Mouse (Mus musculus) liver, embryonic 16.5 days (tissue): ENCODE measurements around the gene Tra2b. TPM values are rescaled to one million over a fixed set of nuclear protein-coding genes. Genes with fewer than 3 reads are reported as not detected.
"Not testable (repeated sequence)": the region's sequence is repeated elsewhere in the genome, so short reads cannot be mapped to it uniquely, and the experiment has no call there.

Experiments
- ATAC-seq: fragments of 200-750 bp; cut with Nextera tagmentation; 2 replicates; pipeline ENCODE4 v1.8.0; 2017; ENCODE audit warnings: low read depth, mild to moderate bottlenecking, moderate number of reproducible peaks, moderate library complexity
- H3K27ac ChIP-seq: fragments of 300-500 bp; sonication (generic); 2 replicates; pipeline ENCODE4 v1.5.1; 2014; ENCODE audit warnings: mild to moderate bottlenecking, low read length
- H3K27me3 ChIP-seq: fragments of 300-500 bp; sonication (generic); 2 replicates; pipeline ENCODE4 v1.6.1; 2014; ENCODE audit warnings: low read depth, low read length, mixed read lengths; ENCODE audit not compliant: control insufficient read depth, insufficient read depth
- H3K36me3 ChIP-seq: fragments of 300-500 bp; sonication (generic); 2 replicates; pipeline ENCODE4 v1.6.1; 2014; ENCODE audit warnings: mild to moderate bottlenecking; ENCODE audit not compliant: control insufficient read depth, insufficient read depth
- H3K4me1 ChIP-seq: fragments of 300-500 bp; sonication (generic); 2 replicates; pipeline ENCODE4 v1.6.1; 2014; ENCODE audit warnings: low read depth, low read length, mixed read lengths; ENCODE audit not compliant: control insufficient read depth
- H3K4me2 ChIP-seq: fragments of 300-500 bp; sonication (generic); 2 replicates; pipeline ENCODE4 v1.6.1; 2014; ENCODE audit warnings: low read depth, low read length, mixed read lengths
- H3K4me3 ChIP-seq: fragments of 300-500 bp; sonication (generic); 2 replicates; pipeline ENCODE4 v1.5.1; 2014; ENCODE audit warnings: low read depth, mild to moderate bottlenecking, low read length
- H3K9ac ChIP-seq: fragments of 300-500 bp; sonication (generic); 2 replicates; pipeline ENCODE4 v1.6.1; 2014; ENCODE audit warnings: low read depth, low read length
- H3K9me3 ChIP-seq: fragments of 300-500 bp; sonication (generic); replicated peaks from 2 replicates; pipeline ENCODE4 v1.6.1; 2016; ENCODE audit warnings: low read length; ENCODE audit not compliant: control insufficient read depth
- WGBS: fragments of 180-500 bp; shearing (Covaris S2); extraction: QIAGEN DNeasy Blood & Tissue Kit; methylation state at CpG from one replicate; pipeline ENCODE4 v1.1.7; 2014; ENCODE audit not compliant: insufficient replicate concordance; 5-methylcytosine and 5-hydroxymethylcytosine counted together
- polyA plus RNA-seq: library from polyadenylated mRNA; unstranded; fragments of >200 nt; fragmentation: Nextera tagmentation; extraction: Ambion mirVana; gene quantifications from 2 replicates; pipeline ENCODE4 v1.2.1, GENCODE M21; 2015

Gene Tra2b
- polyA plus RNA-seq, 1 experiment from 2014 or later = 126 TPM

DNA sequence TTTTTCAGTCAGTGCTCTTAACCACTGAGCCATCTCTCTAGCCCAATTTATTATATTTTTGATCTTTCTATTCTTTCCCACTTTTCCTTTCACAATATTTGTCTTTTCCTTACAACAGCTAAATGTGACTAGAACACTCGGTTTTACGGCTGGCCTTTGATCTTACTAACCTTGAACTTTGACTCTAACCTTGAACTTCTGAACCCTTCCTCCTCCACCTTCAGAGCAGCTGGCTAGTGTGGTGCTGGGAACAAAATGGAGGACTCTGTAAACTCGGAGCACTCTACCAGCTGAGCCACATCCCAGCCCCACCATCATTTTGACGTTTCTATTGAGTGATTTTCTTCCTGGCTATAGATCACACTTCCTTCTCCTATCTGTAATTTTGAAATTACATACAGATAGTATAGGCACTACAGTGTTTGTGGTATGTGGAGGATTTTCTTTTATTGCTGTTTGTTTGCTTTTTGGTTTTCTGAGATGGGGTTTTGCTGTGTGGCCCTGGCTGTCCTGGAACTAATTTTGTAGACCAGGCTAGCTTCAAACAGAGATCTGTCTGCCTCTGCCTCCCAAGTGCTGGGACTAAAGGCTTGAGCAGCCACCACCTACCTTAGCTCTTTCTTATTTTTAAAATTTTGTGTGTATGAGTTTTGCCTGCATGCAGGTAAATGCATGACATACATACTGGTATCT, 26.7 kb downstream of the Tra2b start:
- Histone ChIP-seq H3K9me3 (no peaks in the 10 kb centered on the region), H3K4me2 (no peak overlapping the region), H3K27ac (no peak overlapping the region), H3K9ac (no peak overlapping the region), H3K4me3 (no peak overlapping the region), H3K27me3 (no peaks in the 10 kb centered on the region), H3K4me1 (no peaks in the 10 kb centered on the region), H3K36me3 (peaks cover 34% of the 10 kb centered on the region)
- no peak for ATAC-seq
- WGBS = 54% methylated on average over 4 of the region's 4 CpGs

DNA sequence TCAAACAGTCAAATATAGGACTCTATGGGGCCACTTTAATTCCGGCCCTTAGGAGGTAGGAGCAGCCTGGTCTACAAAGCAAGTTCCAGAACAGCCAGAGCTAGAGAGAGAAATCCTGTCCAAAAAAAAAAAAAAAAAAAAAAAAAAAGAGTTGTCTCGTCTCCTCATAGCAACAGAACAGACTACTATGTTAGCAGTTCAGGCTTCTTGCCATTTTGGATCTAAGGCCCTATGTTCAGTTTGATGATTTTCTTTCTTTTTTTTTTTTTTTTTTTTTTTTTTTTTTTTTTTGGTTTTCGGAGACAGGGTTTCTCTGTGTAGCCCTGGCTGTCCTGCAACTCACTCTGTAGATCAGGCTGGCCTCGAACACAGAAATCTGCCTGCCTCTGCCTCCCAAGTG, 27.4 kb downstream of the Tra2b start:
- not testable (repeated sequence) for H3K4me1 ChIP-seq, H3K9ac ChIP-seq, H3K27ac ChIP-seq, H3K27me3 ChIP-seq, H3K4me3 ChIP-seq, H3K4me2 ChIP-seq, ATAC-seq, H3K9me3 ChIP-seq
- 74% methylated on average over 4 of the region's 4 CpGs for WGBS
- H3K36me3 ChIP-seq = peaks cover 28% of the 10 kb centered on the region

- no peak for ATAC-seq
- 86% methylated on average over 16 of the region's 16 CpGs for WGBS
- H3K27me3 ChIP-seq = no peaks in the 10 kb centered on the region
Measured at GRCm38 (mm10) chr16:22236814-22237213, 29.0 kb downstream of the Tra2b start.

GRCm38 (mm10) chr16:22234535-22234934, 31.3 kb downstream of the Tra2b start:
- Histone ChIP-seq H3K9me3 (no peaks in the 10 kb centered on the region), H3K4me2 (no peak overlapping the region), H3K4me1 (no peaks in the 10 kb centered on the region), H3K27ac (no peak overlapping the region), H3K27me3 (no peaks in the 10 kb centered on the region), H3K36me3 (no peaks in the 10 kb centered on the region), H3K4me3 (no peak overlapping the region), H3K9ac (no peak overlapping the region)
- 60% methylated on average over 6 of the region's 6 CpGs for WGBS
- no peak for ATAC-seq

More at GRCm38 (mm10) chr16:22236814-22237213, 29.0 kb downstream of the Tra2b start:
- H3K9ac ChIP-seq = no peak overlapping the region
- no peak overlapping the region for H3K4me3 ChIP-seq
- H3K4me1 ChIP-seq = no peaks in the 10 kb centered on the region
- H3K4me2 ChIP-seq = no peak overlapping the region
- no peak overlapping the region for H3K27ac ChIP-seq
- H3K36me3 ChIP-seq = peaks cover 14% of the 10 kb centered on the region
- no peaks in the 10 kb centered on the region for H3K9me3 ChIP-seq

GRCm38 (mm10) chr16:22230276-22230675, 35.5 kb downstream of the Tra2b start:
- H3K9me3 ChIP-seq, H3K9ac ChIP-seq, H3K4me2 ChIP-seq, H3K4me1 ChIP-seq, H3K36me3 ChIP-seq, H3K4me3 ChIP-seq, H3K27me3 ChIP-seq, ATAC-seq, H3K27ac ChIP-seq: not testable (repeated sequence)
- 81% methylated on average over 16 of the region's 16 CpGs for WGBS

DNA sequence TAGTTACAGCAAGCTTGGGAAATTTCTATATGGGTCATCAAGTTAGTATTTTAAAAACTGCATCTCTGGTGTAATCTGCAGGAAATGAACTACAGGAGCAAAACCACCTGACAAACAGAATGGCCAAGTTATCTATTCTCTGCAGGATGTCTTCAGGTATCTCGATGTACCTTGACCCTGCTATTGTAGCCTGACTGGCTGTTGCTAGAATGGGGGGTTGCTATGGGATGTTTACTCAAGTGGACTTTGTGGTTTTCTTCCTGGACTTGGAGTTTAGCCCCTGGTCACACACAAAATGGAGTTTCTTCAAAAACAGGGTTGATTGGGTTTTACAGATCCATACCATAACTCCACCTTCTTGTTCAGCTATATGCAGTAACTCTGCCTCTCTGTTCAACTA, 62.3 kb downstream of the Tra2b start:
- H3K4me3 ChIP-seq = no peak overlapping the region
- no peak overlapping the region for H3K9ac ChIP-seq
- no peak overlapping the region for H3K4me2 ChIP-seq
- no peak for ATAC-seq
- no peaks in the 10 kb centered on the region for H3K9me3 ChIP-seq
- H3K36me3 ChIP-seq = no peaks in the 10 kb centered on the region
- H3K27ac ChIP-seq = no peak overlapping the region
- no peaks in the 10 kb centered on the region for H3K27me3 ChIP-seq
- no peaks in the 10 kb centered on the region for H3K4me1 ChIP-seq
- 61% methylated on average over 1 of the region's 1 CpGs for WGBS

DNA sequence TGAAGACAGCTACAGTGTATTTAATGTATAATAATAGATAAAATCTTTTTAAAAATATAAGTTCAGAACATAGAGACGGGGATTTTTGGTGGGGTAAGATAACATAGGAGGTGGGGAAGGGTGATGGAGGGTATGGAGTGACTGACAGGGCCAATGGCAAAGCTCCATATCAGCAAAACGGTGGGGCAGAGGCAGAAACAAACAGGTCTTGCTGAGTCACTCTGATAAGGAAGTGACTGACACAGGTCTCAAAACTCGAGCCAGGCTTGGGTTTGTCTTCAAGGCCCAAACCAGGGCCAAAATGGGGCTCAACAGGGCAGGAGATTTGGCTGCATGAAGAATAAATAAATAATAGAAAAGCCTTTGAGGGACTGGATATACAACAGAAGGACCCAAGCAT, 63.9 kb downstream of the Tra2b start:
- ATAC-seq = no peak
- Histone ChIP-seq H3K4me2 (no peak overlapping the region), H3K4me1 (no peaks in the 10 kb centered on the region), H3K4me3 (no peak overlapping the region), H3K36me3 (no peaks in the 10 kb centered on the region), H3K27ac (no peak overlapping the region), H3K9ac (no peak overlapping the region), H3K27me3 (no peaks in the 10 kb centered on the region), H3K9me3 (no peaks in the 10 kb centered on the region)
- 21% methylated on average over 3 of the region's 3 CpGs for WGBS

GRCm38 (mm10) chr16:22200476-22200875, 65.3 kb downstream of the Tra2b start:
- Histone ChIP-seq H3K9me3 (no peaks in the 10 kb centered on the region), H3K36me3 (no peaks in the 10 kb centered on the region), H3K27me3 (no peaks in the 10 kb centered on the region), H3K4me1 (no peaks in the 10 kb centered on the region), H3K4me3 (no peak overlapping the region), H3K4me2 (no peak overlapping the region), H3K9ac (no peak overlapping the region), H3K27ac (no peak overlapping the region)
- ATAC-seq = no peak
- WGBS = 52% methylated on average over 1 of the region's 1 CpGs
